Mouse (Mus musculus) liver, postnatal 0 days (tissue): ENCODE results near the gene Btbd35f11. TPM values are rescaled to one million over a fixed set of nuclear protein-coding genes. Genes with fewer than 3 reads are reported as not detected.
"Not testable (repeated sequence)": the region's sequence is repeated elsewhere in the genome, so short reads cannot be mapped to it uniquely, and the experiment has no call there.

ENCODE experiments used
- ATAC-seq: fragments of 200-750 bp; cut with Nextera tagmentation; 2 replicates; pipeline ENCODE4 v1.8.0; 2017; ENCODE audit warnings: mild to moderate bottlenecking, moderate library complexity
- DNase-seq: peaks from one replicate; pipeline ENCODE4 v3.0.0-alpha.2; 2016
- H3K27ac ChIP-seq: fragments of 300-500 bp; sonication (generic); 2 replicates; pipeline ENCODE4 v1.5.1; 2014; ENCODE audit warnings: antibody characterized with exemption, moderate library complexity, mild to moderate bottlenecking, low read depth
- H3K27me3 ChIP-seq: fragments of 300-500 bp; sonication (generic); 2 replicates; pipeline ENCODE4 v1.6.1; 2014; ENCODE audit warnings: low read length, control low read depth, mixed read lengths; ENCODE audit not compliant: insufficient read depth
- H3K36me3 ChIP-seq: fragments of 300-500 bp; sonication (generic); replicated peaks from 2 replicates; pipeline ENCODE4 v1.6.1; 2014; ENCODE audit warnings: mild to moderate bottlenecking, control low read depth, low read length, moderate library complexity, mixed read lengths; ENCODE audit not compliant: insufficient read depth
- H3K4me1 ChIP-seq: fragments of 300-500 bp; sonication (generic); 2 replicates; pipeline ENCODE4 v1.6.1; 2014; ENCODE audit warnings: antibody characterized with exemption, mild to moderate bottlenecking, control low read depth; ENCODE audit not compliant: insufficient read depth
- H3K4me2 ChIP-seq: fragments of 300-500 bp; sonication (generic); 2 replicates; pipeline ENCODE4 v1.6.1; 2014; ENCODE audit warnings: low read depth, mild to moderate bottlenecking, low read length, moderate library complexity, mixed read lengths
- H3K4me3 ChIP-seq: fragments of 300-500 bp; sonication (generic); 2 replicates; pipeline ENCODE4 v1.5.1; 2014; ENCODE audit warnings: low read depth, low read length
- H3K9ac ChIP-seq: fragments of 300-500 bp; sonication (generic); replicated peaks from 2 replicates; pipeline ENCODE4 v1.6.1; 2014; ENCODE audit warnings: mild to moderate bottlenecking, moderate library complexity
- H3K9me3 ChIP-seq: fragments of 300-500 bp; sonication (generic); 2 replicates; pipeline ENCODE4 v1.6.1; 2016; ENCODE audit warnings: mild to moderate bottlenecking, control low read depth, low read length, mixed read lengths
- WGBS: fragments of 180-500 bp; shearing (Covaris S2); extraction: QIAGEN DNeasy Blood & Tissue Kit; methylation state at CpG from one replicate; pipeline ENCODE4 v1.1.7; 2014; ENCODE audit not compliant: insufficient replicate concordance; 5-methylcytosine and 5-hydroxymethylcytosine counted together
- polyA plus RNA-seq: library from polyadenylated mRNA; unstranded; fragments of >200 nt; fragmentation: Nextera tagmentation; extraction: Ambion mirVana; gene quantifications from 2 replicates; pipeline ENCODE4 v1.2.1, GENCODE M21; 2015

Btbd35f11 gene
- polyA plus RNA-seq = not detected in 2 replicates

- 58% methylated on average over 2 of the region's 3 CpGs for WGBS
Measured at GRCm38 (mm10) chrX:3443590-3443989, at the start of gene Btbd35f11. Gene Btbd35f11 (minus strand): TSS chrX:3443690.

GRCm38 (mm10) chrX:3409946-3410345 is 33.5 kb downstream of the Btbd35f11 start:
- H3K9ac ChIP-seq, H3K9me3 ChIP-seq, H3K27ac ChIP-seq, H3K4me2 ChIP-seq, H3K4me3 ChIP-seq, H3K36me3 ChIP-seq, H3K4me1 ChIP-seq, ATAC-seq, H3K27me3 ChIP-seq, DNase-seq: not testable (repeated sequence)
- WGBS = 83% methylated on average over 1 of the region's 2 CpGs

More at GRCm38 (mm10) chrX:3443590-3443989, at the start of gene Btbd35f11:
- H3K27me3 ChIP-seq, H3K27ac ChIP-seq, H3K9ac ChIP-seq, H3K4me1 ChIP-seq, ATAC-seq, H3K36me3 ChIP-seq, H3K9me3 ChIP-seq, H3K4me2 ChIP-seq, DNase-seq, H3K4me3 ChIP-seq: not testable (repeated sequence)

Other genes with a start within 250 kb of the Btbd35f11 start
- not detected in 2 replicates for gene Btbd35f24, start 247.9 kb downstream of the Btbd35f11 start, polyA plus RNA-seq